Mouse (Mus musculus) embryonic facial prominence, embryonic 12.5 days (tissue): ENCODE data around the gene Lgals1. TPM values are rescaled to one million over a fixed set of nuclear protein-coding genes. Genes with fewer than 3 reads are reported as not detected.

Source experiments
- ATAC-seq: fragments of 200-750 bp; cut with Nextera tagmentation; 2 replicates; pipeline ENCODE4 v1.8.0; 2017; ENCODE audit not compliant: insufficient number of reproducible peaks, insufficient read depth, low FRiP score, low TSS enrichment
- H3K27ac ChIP-seq: fragments of 300-500 bp; sonication (generic); 2 replicates; pipeline ENCODE4 v1.5.1; 2016; ENCODE audit warnings: mild to moderate bottlenecking
- H3K27me3 ChIP-seq: fragments of 300-500 bp; sonication (generic); 2 replicates; pipeline ENCODE4 v1.6.1; 2016; ENCODE audit warnings: mild to moderate bottlenecking, moderate library complexity
- H3K36me3 ChIP-seq: fragments of 300-500 bp; sonication (generic); 2 replicates; pipeline ENCODE4 v1.6.1; 2016; ENCODE audit warnings: mild to moderate bottlenecking
- H3K4me1 ChIP-seq: fragments of 300-500 bp; sonication (generic); 2 replicates; pipeline ENCODE4 v1.6.1; 2016
- H3K4me2 ChIP-seq: fragments of 300-500 bp; sonication (generic); replicated peaks from 2 replicates; pipeline ENCODE4 v1.6.1; 2016; ENCODE audit warnings: mild to moderate bottlenecking, moderate library complexity
- H3K4me3 ChIP-seq: fragments of 300-500 bp; sonication (generic); 2 replicates; pipeline ENCODE4 v1.5.1; 2016; ENCODE audit warnings: mild to moderate bottlenecking
- H3K9ac ChIP-seq: fragments of 300-500 bp; sonication (generic); 2 replicates; pipeline ENCODE4 v1.6.1; 2016; ENCODE audit warnings: mild to moderate bottlenecking, moderate library complexity
- H3K9me3 ChIP-seq: fragments of 300-500 bp; sonication (generic); 2 replicates; pipeline ENCODE4 v1.6.1; 2016; ENCODE audit warnings: mild to moderate bottlenecking, moderate library complexity
- WGBS: fragments of 180-500 bp; shearing (Covaris S2); methylation state at CpG from one replicate; pipeline ENCODE4 v1.1.7; 2016; 5-methylcytosine and 5-hydroxymethylcytosine counted together
- polyA plus RNA-seq: library from polyadenylated mRNA; unstranded; fragments of >200 nt; fragmentation: Nextera tagmentation; extraction: Ambion mirVana; gene quantifications from 2 replicates; pipeline ENCODE4 v1.2.1, GENCODE M21; 2016

The Lgals1 gene
- polyA plus RNA-seq, 1 experiment from 2014 or later, result 1,294 TPM

GRCm38 (mm10) chr15:78896149-78896548, 30.4 kb upstream of the Lgals1 start:
- Histone ChIP-seq H3K27me3 (no peaks in the 10 kb centered on the region), H3K27ac (no peak overlapping the region), H3K4me2 (no peak overlapping the region), H3K4me1 (peaks cover 39% of the 10 kb centered on the region), H3K4me3 (no peak overlapping the region), H3K9ac (no peak overlapping the region), H3K9me3 (no peaks in the 10 kb centered on the region), H3K36me3 (peaks cover 33% of the 10 kb centered on the region)
- no peak for ATAC-seq
- 82% methylated on average over 3 of the region's 3 CpGs for WGBS

GRCm38 (mm10) chr15:78897488-78897887, 29.0 kb upstream of the Lgals1 start:
- Histone ChIP-seq H3K27me3 (no peaks in the 10 kb centered on the region), H3K4me2 (no peak overlapping the region), H3K4me3 (no peak overlapping the region), H3K36me3 (peaks cover 22% of the 10 kb centered on the region), H3K4me1 (peaks cover 39% of the 10 kb centered on the region), H3K27ac (no peak overlapping the region), H3K9me3 (no peaks in the 10 kb centered on the region), H3K9ac (no peak overlapping the region)
- no peak for ATAC-seq
- WGBS, result 89% methylated on average over 4 of the region's 4 CpGs

- WGBS, result 51% methylated on average over 6 of the region's 6 CpGs
- Histone ChIP-seq H3K36me3 (peaks cover 19% of the 10 kb centered on the region), H3K4me3 (peak overlapping the region; percentile 75; the same call in 1 of the 2 replicates), H3K9me3 (no peaks in the 10 kb centered on the region), H3K27me3 (no peaks in the 10 kb centered on the region), H3K9ac (no peak overlapping the region; the same call in 1 of the 2 replicates), H3K27ac (peak overlapping the region; percentile 20; the same call in 1 of the 2 replicates), H3K4me1 (peaks cover 39% of the 10 kb centered on the region), H3K4me2 (peak overlapping the region; percentile 81)
- no peak for ATAC-seq
Observed at GRCm38 (mm10) chr15:78898507-78899001, 28.0 kb upstream of the Lgals1 start.

GRCm38 (mm10) chr15:78899409-78899739, 27.2 kb upstream of the Lgals1 start, which contains the start of gene Gm49510:
Gene Gm49510 (plus strand): TSS chr15:78899667.
- ATAC-seq, result no peak
- Histone ChIP-seq H3K36me3 (peaks cover 24% of the 10 kb centered on the region), H3K4me2 (peak within 1 kb of the TSS; percentile 81), H3K27me3 (no peaks in the 10 kb centered on the region), H3K4me3 (peak within 1 kb of the TSS; percentile 75), H3K9me3 (no peaks in the 10 kb centered on the region), H3K4me1 (peaks cover 33% of the 10 kb centered on the region), H3K27ac (peak within 1 kb of the TSS; percentile 78), H3K9ac (peak within 1 kb of the TSS; percentile 80)
- WGBS, result 3% methylated on average over 20 of the region's 20 CpGs

- peak within 1 kb of the TSS; percentile 80 for H3K9ac ChIP-seq
- 0 out of 2 replicates have a peak, but pooled peaks have one; percentile 16 for ATAC-seq
- H3K4me2 ChIP-seq, result peak within 1 kb of the TSS; percentile 81
- peak within 1 kb of the TSS; percentile 78 for H3K27ac ChIP-seq
- H3K9me3 ChIP-seq, result no peaks in the 10 kb centered on the region
- H3K4me1 ChIP-seq, result peaks cover 28% of the 10 kb centered on the region
- WGBS, result under 1% methylated on average over 46 of the region's 47 CpGs
- H3K4me3 ChIP-seq, result peak within 1 kb of the TSS; percentile 75
- H3K27me3 ChIP-seq, result no peaks in the 10 kb centered on the region
- H3K36me3 ChIP-seq, result peaks cover 25% of the 10 kb centered on the region
Observed at GRCm38 (mm10) chr15:78899740-78900584, 26.6 kb upstream of the Lgals1 start, which contains the start of gene Sh3bp1. Gene Sh3bp1 (plus strand): TSS chr15:78899768.

- ATAC-seq, result peak; percentile 31; the same call in 1 of the 2 replicates
- WGBS, result 14% methylated on average over 18 of the region's 18 CpGs
- peak overlapping the region; percentile 80 for H3K9ac ChIP-seq
- H3K36me3 ChIP-seq, result peaks cover 32% of the 10 kb centered on the region
- no peaks in the 10 kb centered on the region for H3K27me3 ChIP-seq
- peak overlapping the region; percentile 81 for H3K4me2 ChIP-seq
- peak overlapping the region; percentile 75 for H3K4me3 ChIP-seq
- peaks cover 28% of the 10 kb centered on the region for H3K4me1 ChIP-seq
- no peaks in the 10 kb centered on the region for H3K9me3 ChIP-seq
- peak overlapping the region; percentile 78 for H3K27ac ChIP-seq
Observed at GRCm38 (mm10) chr15:78900585-78901421, 25.7 kb upstream of the Lgals1 start.

- H3K9ac ChIP-seq, result peak overlapping the region; percentile 80
- H3K4me3 ChIP-seq, result peak overlapping the region; percentile 75
- H3K9me3 ChIP-seq, result no peaks in the 10 kb centered on the region
- ATAC-seq, result no peak
- 36% methylated on average over 8 of the region's 8 CpGs for WGBS
- no peaks in the 10 kb centered on the region for H3K27me3 ChIP-seq
- H3K4me2 ChIP-seq, result peak overlapping the region; percentile 81
- H3K36me3 ChIP-seq, result peaks cover 38% of the 10 kb centered on the region
- peak overlapping the region; percentile 78 for H3K27ac ChIP-seq
- peaks cover 28% of the 10 kb centered on the region for H3K4me1 ChIP-seq
Observed at GRCm38 (mm10) chr15:78901422-78901789, 25.1 kb upstream of the Lgals1 start.

- no peaks in the 10 kb centered on the region for H3K9me3 ChIP-seq
- H3K4me2 ChIP-seq, result no peak overlapping the region
- peaks cover 28% of the 10 kb centered on the region for H3K4me1 ChIP-seq
- ATAC-seq, result no peak
- H3K4me3 ChIP-seq, result no peak overlapping the region
- H3K36me3 ChIP-seq, result peaks cover 57% of the 10 kb centered on the region
- H3K27me3 ChIP-seq, result no peaks in the 10 kb centered on the region
- 0 out of 2 replicates have a peak overlapping the region, but pooled peaks have one; percentile 2 for H3K9ac ChIP-seq
- 14% methylated on average over 2 of the region's 2 CpGs for WGBS
- H3K27ac ChIP-seq, result no peak overlapping the region
Observed at GRCm38 (mm10) chr15:78903243-78903642, 23.3 kb upstream of the Lgals1 start.

GRCm38 (mm10) chr15:78908399-78908798, 18.1 kb upstream of the Lgals1 start:
- peaks cover 81% of the 10 kb centered on the region for H3K36me3 ChIP-seq
- no peaks in the 10 kb centered on the region for H3K9me3 ChIP-seq
- H3K9ac ChIP-seq, result no peak overlapping the region
- no peak overlapping the region for H3K4me3 ChIP-seq
- no peak for ATAC-seq
- H3K27ac ChIP-seq, result no peak overlapping the region
- H3K4me1 ChIP-seq, result no peaks in the 10 kb centered on the region
- no peaks in the 10 kb centered on the region for H3K27me3 ChIP-seq
- H3K4me2 ChIP-seq, result no peak overlapping the region
- 74% methylated on average over 7 of the region's 7 CpGs for WGBS

GRCm38 (mm10) chr15:78908982-78909381, 17.5 kb upstream of the Lgals1 start:
- no peak overlapping the region for H3K4me2 ChIP-seq
- H3K9me3 ChIP-seq, result no peaks in the 10 kb centered on the region
- H3K4me3 ChIP-seq, result no peak overlapping the region
- no peak overlapping the region for H3K27ac ChIP-seq
- WGBS, result 88% methylated on average over 8 of the region's 8 CpGs
- no peaks in the 10 kb centered on the region for H3K4me1 ChIP-seq
- H3K9ac ChIP-seq, result no peak overlapping the region
- peaks cover 76% of the 10 kb centered on the region for H3K36me3 ChIP-seq
- no peaks in the 10 kb centered on the region for H3K27me3 ChIP-seq
- no peak for ATAC-seq

GRCm38 (mm10) chr15:78912040-78912439, 14.5 kb upstream of the Lgals1 start:
- no peak overlapping the region for H3K9ac ChIP-seq
- H3K27me3 ChIP-seq, result no peaks in the 10 kb centered on the region
- H3K27ac ChIP-seq, result no peak overlapping the region
- peaks cover 45% of the 10 kb centered on the region for H3K36me3 ChIP-seq
- WGBS, result 39% methylated on average over 9 of the region's 9 CpGs
- no peak for ATAC-seq
- H3K4me3 ChIP-seq, result no peak overlapping the region
- H3K4me1 ChIP-seq, result peaks cover 22% of the 10 kb centered on the region
- no peaks in the 10 kb centered on the region for H3K9me3 ChIP-seq
- no peak overlapping the region for H3K4me2 ChIP-seq
